ENCODE assay signal across 31 mouse cellular contexts in genomic region chr1:134441737-134442136, GRCm38 (mm10). TPM values are rescaled to one million over a fixed set of nuclear protein-coding genes. Genes with fewer than 3 reads are reported as not detected.
"Had no signal": no experiment of that assay in that cellular context is flagged by ENCODE, and none has a peak within 500 bp of the region (broad histone marks: within the 10 kb centered on the region; RNA-seq: fewer than 3 reads in every experiment).

No protein-coding gene starts in this region.

RNA-seq across cellular contexts. Expression of gene 4933406M09Rik, which starts 56.0 kb away (rescaled TPM):
- total RNA-seq: common myeloid progenitor, adult 5-6 weeks; forebrain, postnatal 0 days; gastrocnemius, adult 18-20 months; gastrocnemius, adult 2 months; gastrocnemius, adult 8-10 months; gastrocnemius, postnatal 10 days; gastrocnemius, postnatal 14 days; gastrocnemius, postnatal 25 days; gastrocnemius, postnatal 36 days; gastrocnemius, postnatal 4 days; granulocyte monocyte progenitor cell, adult 5-6 weeks; heart, adult 18-20 months; heart, adult 2 months; heart, adult 8-10 months had no signal
- polyA plus RNA-seq: cortical plate, adult 2 months; embryonic facial prominence, embryonic 10.5 days; embryonic facial prominence, embryonic 11.5 days; embryonic facial prominence, embryonic 12.5 days; embryonic facial prominence, embryonic 13.5 days; embryonic facial prominence, embryonic 14.5 days; embryonic facial prominence, embryonic 15.5 days; forebrain, embryonic 10.5 days; forebrain, embryonic 11.5 days; forebrain, embryonic 12.5 days; forebrain, embryonic 13.5 days; forebrain, embryonic 14.5 days; forebrain, embryonic 15.5 days; forebrain, embryonic 16.5 days; forebrain, postnatal 0 days; frontal cortex, adult 2 months; gonadal fat pad, adult 2 months; heart, adult 2 months; heart, embryonic 10.5 days had no signal
